ENCODE assay signal across 9 mouse cellular contexts in the genomic region with DNA sequence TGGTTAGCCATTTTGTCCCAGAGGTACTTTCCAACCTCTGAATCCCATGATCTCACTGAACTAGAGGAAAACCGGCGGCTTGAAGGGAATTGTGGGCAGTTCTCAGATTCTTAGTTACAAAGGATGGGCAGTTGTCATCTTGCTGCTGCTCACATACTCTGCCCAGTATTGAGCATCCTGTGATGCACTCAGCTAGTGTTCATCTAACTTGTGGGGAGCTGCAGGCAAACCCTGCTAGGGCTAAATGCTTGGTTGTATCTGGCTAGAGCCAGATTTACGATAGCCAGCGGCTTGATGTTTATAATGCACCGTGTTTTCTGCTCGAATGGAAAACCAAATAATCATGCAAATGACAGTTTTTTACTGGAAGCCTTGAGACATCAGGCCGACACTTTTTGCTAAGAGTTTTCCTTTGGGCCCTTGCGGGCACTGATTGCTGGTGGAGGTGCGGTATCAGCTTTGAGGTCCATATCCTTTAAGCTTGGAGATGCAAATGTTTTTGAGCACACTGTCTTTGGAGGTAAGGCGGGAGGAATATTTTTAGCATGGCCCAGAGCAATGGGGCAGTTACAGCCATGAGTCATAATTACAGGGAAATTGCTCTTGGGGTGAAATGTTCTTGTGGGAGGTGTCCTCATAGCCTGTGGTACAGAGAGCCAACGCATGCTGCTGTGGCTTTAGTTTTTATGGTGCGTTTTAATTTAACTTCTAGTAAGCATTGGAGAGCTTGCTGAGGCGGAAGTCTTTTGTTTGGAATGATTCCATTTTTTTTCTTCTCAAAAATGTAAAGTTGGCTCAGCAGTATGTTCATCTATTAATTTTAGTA. TPM values are rescaled to one million over a fixed set of nuclear protein-coding genes. Genes with fewer than 3 reads are reported as not detected.
DNase-seq lines count a peak whose midpoint lies in the region; ATAC-seq and TF ChIP-seq lines count a peak whose summit lies in the region.
"Had no signal": no experiment of that assay in that cellular context is flagged by ENCODE, and none has a peak within 500 bp of the region (broad histone marks: within the 10 kb centered on the region; RNA-seq: fewer than 3 reads in every experiment).

No protein-coding gene starts in this region.

- H3K27ac ChIP-seq in cerebellum, adult 2 months (ENCODE audit: insufficient read depth, low read length): no peak overlapping the region
- no peak overlapping the region for H3K27ac ChIP-seq in forebrain, embryonic 12.5 days
- no peak overlapping the region for H3K27ac ChIP-seq in liver, embryonic 15.5 days (replicated peaks)

- no peaks in the 10 kb centered on the region for H3K9me3 ChIP-seq in forebrain, embryonic 12.5 days
- no peaks in the 10 kb centered on the region for H3K9me3 ChIP-seq in liver, embryonic 15.5 days (replicated peaks)

- no peak for TF ChIP-seq POLR2A in cerebellum, adult 2 months (IDR thresholded peaks at IDR 0.05; ENCODE audit: borderline replicate concordance, insufficient read depth, low read length)

- DNase-seq in cerebellum, adult 2 months: no peak
- peak; percentile 15 for DNase-seq in 3134 (ENCODE audit: extremely low read depth, insufficient read length, low spot score)
- DNase-seq in yolk sac, embryonic 10.5 days (ENCODE audit: low spot score): no peak
- DNase-seq in gastrocnemius, postnatal 4 days (ENCODE audit: low spot score in 2 of 2): no peak
- no peak for DNase-seq in adrenal gland, adult 8-10 months

- H3K4me2 ChIP-seq in forebrain, embryonic 12.5 days: peak overlapping the region; percentile 68
- peak overlapping the region; percentile 82 for H3K4me2 ChIP-seq in liver, embryonic 15.5 days

- ATAC-seq in cerebellum, adult (ENCODE audit: insufficient number of reproducible peaks, low FRiP score, low TSS enrichment): no peak
- ATAC-seq in forebrain, embryonic 12.5 days (ENCODE audit: low FRiP score): no peak
- ATAC-seq in liver, embryonic 15.5 days (ENCODE audit: insufficient read depth): no peak

- no peak for TF ChIP-seq CTCF in cerebellum, adult 2 months (IDR thresholded peaks at IDR 0.05; ENCODE audit: borderline replicate concordance, insufficient read depth, low read depth, low read length)

- no peaks in the 10 kb centered on the region for H3K27me3 ChIP-seq in cerebellum, adult 2 months (ENCODE audit: control insufficient read depth, insufficient read depth, low read length)
- no peaks in the 10 kb centered on the region for H3K27me3 ChIP-seq in forebrain, embryonic 12.5 days
- no peaks in the 10 kb centered on the region for H3K27me3 ChIP-seq in liver, embryonic 15.5 days

- 31% methylated on average over 13 of the region's 13 CpGs for WGBS in cerebellum, adult 2 months
- 67% methylated on average over 13 of the region's 13 CpGs for WGBS in forebrain, embryonic 12.5 days
- WGBS in liver, embryonic 15.5 days (ENCODE audit: insufficient replicate concordance): 64% methylated on average over 13 of the region's 13 CpGs

- peak overlapping the region; percentile 65 for H3K4me3 ChIP-seq in cerebellum, adult 2 months (replicated peaks; ENCODE audit: insufficient read depth, low read depth, low read length)
- peak overlapping the region; percentile 77 for H3K4me3 ChIP-seq in forebrain, embryonic 12.5 days (replicated peaks)
- H3K4me3 ChIP-seq in liver, embryonic 15.5 days (replicated peaks): peak overlapping the region; percentile 82

- H3K36me3 ChIP-seq in forebrain, embryonic 12.5 days (replicated peaks): peaks cover 4% of the 10 kb centered on the region; the same call in 1 of the 2 replicates
- H3K36me3 ChIP-seq in liver, embryonic 15.5 days (replicated peaks): no peaks in the 10 kb centered on the region; the same call in 1 of the 2 replicates

- peak overlapping the region; percentile 89 for H3K9ac ChIP-seq in forebrain, embryonic 12.5 days
- no peak overlapping the region for H3K9ac ChIP-seq in liver, embryonic 15.5 days

- H3K4me1 ChIP-seq in cerebellum, adult 2 months (ENCODE audit: control insufficient read depth, insufficient read depth, low read length): no peaks in the 10 kb centered on the region
- peaks cover 36% of the 10 kb centered on the region for H3K4me1 ChIP-seq in forebrain, embryonic 12.5 days
- H3K4me1 ChIP-seq in liver, embryonic 15.5 days (replicated peaks): peaks cover 50% of the 10 kb centered on the region

RNA-seq across cellular contexts. Expression of a gene that starts 1.5 kb away (rescaled TPM):
- 36.8 and 37.8 TPM in 2 replicates for polyA plus RNA-seq in cerebellum, adult 2 months (2012; rRNA removed)
- polyA plus RNA-seq in forebrain, embryonic 12.5 days (2016; fragmentation: Nextera tagmentation; extraction: Ambion mirVana): 11.9 and 14.7 TPM in 2 replicates
- 2.7 TPM in 2 replicates for polyA plus RNA-seq in liver, embryonic 15.5 days (2015; fragmentation: Nextera tagmentation; extraction: Ambion mirVana)
- total RNA-seq in gastrocnemius, postnatal 4 days (2021): 10 to 100 TPM in 1 of 2 experiments, 1 to 10 TPM in 1; 9.7 to 11.7 TPM
- 10 to 100 TPM; 45.0 to 61.3 (median 49.9) TPM for total RNA-seq in adrenal gland, adult 8-10 months (2022)

RNA-seq across cellular contexts. Expression of a gene that starts 3.7 kb away (rescaled TPM):
- 8.9 and 9.6 TPM in 2 replicates for polyA plus RNA-seq in cerebellum, adult 2 months (2012; rRNA removed)
- 13.0 and 16.9 TPM in 2 replicates for polyA plus RNA-seq in forebrain, embryonic 12.5 days (2016; fragmentation: Nextera tagmentation; extraction: Ambion mirVana)
- polyA plus RNA-seq in liver, embryonic 15.5 days (2015; fragmentation: Nextera tagmentation; extraction: Ambion mirVana): 4.5 and 4.9 TPM in 2 replicates
- 10 to 100 TPM; 41.3 to 46.0 TPM for total RNA-seq in gastrocnemius, postnatal 4 days (2021)
- total RNA-seq in adrenal gland, adult 8-10 months (2022): 10 to 100 TPM; 24.4 to 43.0 (median 30.1) TPM

RNA-seq across cellular contexts. Expression of a gene that starts 28.3 kb away (rescaled TPM):
- polyA plus RNA-seq in cerebellum, adult 2 months (2012; rRNA removed): 0.19 and 0.20 TPM in 2 replicates
- polyA plus RNA-seq in forebrain, embryonic 12.5 days (2016; fragmentation: Nextera tagmentation; extraction: Ambion mirVana): 0.91 and 1.3 TPM in 2 replicates
- polyA plus RNA-seq in liver, embryonic 15.5 days (2015; fragmentation: Nextera tagmentation; extraction: Ambion mirVana): not detected in 2 replicates
- total RNA-seq in gastrocnemius, postnatal 4 days (2021): under 1 TPM; 0.22 to 0.29 TPM
- total RNA-seq in adrenal gland, adult 8-10 months (2022): not detected
- polyA plus RNA-seq: gonadal fat pad, adult 2 months had no signal

RNA-seq across cellular contexts. Expression of a gene that starts 28.8 kb away (rescaled TPM):
- 33.1 and 33.3 TPM in 2 replicates for polyA plus RNA-seq in cerebellum, adult 2 months (2012; rRNA removed)
- 92.2 and 93.9 TPM in 2 replicates for polyA plus RNA-seq in forebrain, embryonic 12.5 days (2016; fragmentation: Nextera tagmentation; extraction: Ambion mirVana)
- polyA plus RNA-seq in liver, embryonic 15.5 days (2015; fragmentation: Nextera tagmentation; extraction: Ambion mirVana): 5.6 and 7.2 TPM in 2 replicates
- total RNA-seq in gastrocnemius, postnatal 4 days (2021): 10 to 100 TPM; 16.8 to 19.1 TPM
- 10 to 100 TPM; 26.5 to 32.4 (median 28.1) TPM for total RNA-seq in adrenal gland, adult 8-10 months (2022)
